Mouse (Mus musculus) mature B cell (primary cell): ENCODE measurements around the gene Abca13.

Experiments
- in situ Hi-C: fragments of 300-500 bp; cut with MboI; formaldehyde crosslinking; loops from 2 replicates; pipeline ENCODE4 v1.14.3; 2019

The Abca13 gene

GRCm38 (mm10) chr11:9684952-9685351 is 493.2 kb downstream of the Abca13 start:
- in situ Hi-C loops = no loop called here

GRCm38 (mm10) chr11:9705190-9705589 is 513.4 kb downstream of the Abca13 start:
- in situ Hi-C loops = no loop called here

GRCm38 (mm10) chr11:9727810-9728490 is 536.2 kb downstream of the Abca13 start:
- in situ Hi-C loops = no loop called here

GRCm38 (mm10) chr11:9731300-9731699 is 539.6 kb downstream of the Abca13 start:
- in situ Hi-C loops = no loop called here
